Mouse (Mus musculus): ENCODE measurements around the gene Flii.

DNA sequence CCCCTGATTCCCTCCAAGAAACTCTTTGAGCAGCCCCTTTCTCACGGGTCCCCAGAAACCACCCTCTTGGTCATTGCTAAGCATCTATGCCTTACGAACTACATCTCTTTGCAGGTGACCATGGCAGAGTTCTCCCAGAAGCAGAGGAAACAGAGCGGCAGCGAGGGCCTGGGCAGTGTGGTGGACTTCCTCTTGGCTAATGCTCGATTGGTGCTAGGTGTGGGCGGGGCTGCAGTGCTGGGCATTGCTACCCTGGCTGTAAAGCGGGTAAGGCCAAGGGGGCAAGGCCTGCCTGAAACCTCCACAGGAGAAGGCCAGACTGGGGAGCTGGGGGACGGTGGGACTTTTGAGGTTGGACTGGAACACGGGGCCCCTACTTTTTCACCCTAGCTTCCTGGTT, 3.1 kb upstream of the Flii start:
- TF ChIP-seq ZC3H11A (IDR thresholded peaks at IDR 0.05; ENCODE audit: low read depth, low read length) (no peak), GABPA (IDR thresholded peaks at IDR 0.05; ENCODE audit: insufficient replicate concordance, low read depth, low read length) (no peak), CTCF (conservative IDR thresholded peaks at IDR 0.05 in 1 of 2, IDR thresholded peaks at IDR 0.05 in 1 of 2; ENCODE audit: low read depth in 2 of 2, low read length in 2 of 2) (no peak), POLR2A (IDR thresholded peaks at IDR 0.05; ENCODE audit: low read depth, low read length) (no peak), TCF12 (IDR thresholded peaks at IDR 0.05; ENCODE audit: low read depth, low read length) (no peak), RAD21 (IDR thresholded peaks at IDR 0.05; ENCODE audit: low read depth, low read length) (no peak), USF2 (conservative IDR thresholded peaks at IDR 0.05; ENCODE audit: low read depth, low read length) (no peak), HCFC1 (IDR thresholded peaks at IDR 0.05; ENCODE audit: low read depth, low read length) (no peak), ZMIZ1 (IDR thresholded peaks at IDR 0.05; ENCODE audit: low read depth, low read length) (no peak), MAZ (IDR thresholded peaks at IDR 0.05; ENCODE audit: low read depth, low read length) (no peak), E2F4 (IDR thresholded peaks at IDR 0.05; ENCODE audit: insufficient replicate concordance, low read depth, low read length) (no peak), ZNF384 (IDR thresholded peaks at IDR 0.05; ENCODE audit: low read depth, low read length) (no peak), NRF1 (IDR thresholded peaks at IDR 0.05; ENCODE audit: low read depth, low read length) (no peak)
